Mouse (Mus musculus) bone marrow, adult 2 months (tissue): ENCODE results near the gene Dhrs7b.

ENCODE experiments used
- CTCF ChIP-seq: fragments of 200-500 bp; IDR thresholded peaks from 2 replicates; pipeline ENCODE4 v1.5.1; 2011; ENCODE audit warnings: low read length, control low read depth; ENCODE audit not compliant: control insufficient read depth, insufficient read depth
- POLR2A ChIP-seq: fragments of 200-500 bp; IDR thresholded peaks from 2 replicates; pipeline ENCODE4 v1.6.1; 2011; ENCODE audit warnings: low read depth, mild to moderate bottlenecking, control low read depth, low read length, borderline replicate concordance; ENCODE audit not compliant: control insufficient read depth

DNA sequence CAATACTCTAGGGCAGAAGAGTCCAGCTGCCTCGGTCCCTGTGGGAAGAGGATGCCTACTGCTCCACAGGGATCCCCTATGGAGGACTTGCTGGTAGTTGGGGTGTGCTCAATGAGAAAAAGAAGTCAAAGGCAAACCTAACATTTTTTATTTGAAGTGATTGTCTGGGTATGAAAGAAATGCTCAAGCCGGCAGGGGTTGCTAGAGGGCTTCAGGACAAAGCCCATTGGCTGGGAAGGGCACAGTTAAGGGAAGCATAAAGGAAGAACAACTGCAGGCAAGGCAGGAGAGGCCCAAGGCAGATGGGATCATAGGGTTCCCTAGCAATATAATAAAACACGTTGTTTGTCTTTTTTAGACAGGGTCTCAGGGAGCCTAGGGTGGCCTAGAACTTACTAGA lies 77.6 kb downstream of the Dhrs7b start:
- TF ChIP-seq CTCF (no peak), POLR2A (no peak)
